Mouse (Mus musculus) left cerebral cortex, adult 8-10 months (tissue): Measurements from ENCODE around the gene Abca7. TPM values are rescaled to one million over a fixed set of nuclear protein-coding genes. Genes with fewer than 3 reads are reported as not detected.
A peak's percentile ranks its signal among the peaks of the same experiment; 100 is the strongest.
"Not testable (repeated sequence)": the region's sequence is repeated elsewhere in the genome, so short reads cannot be mapped to it uniquely, and the experiment has no call there.

Experiments used
- DNase-seq, 2 experiments: peaks; one replicate each; pipeline ENCODE4 v3.0.0; 2022; ENCODE audit warnings: low spot score in 2 of 2
- total RNA-seq, 4 experiments: library from RNA; stranded (reverse); gene quantifications; 2 replicates each; pipeline ENCODE4 v1.2.4; 2022

Gene Abca7
- total RNA-seq, 4 experiments from 2014 or later, result 11.0 to 12.3 (median 12.0) TPM

DNA sequence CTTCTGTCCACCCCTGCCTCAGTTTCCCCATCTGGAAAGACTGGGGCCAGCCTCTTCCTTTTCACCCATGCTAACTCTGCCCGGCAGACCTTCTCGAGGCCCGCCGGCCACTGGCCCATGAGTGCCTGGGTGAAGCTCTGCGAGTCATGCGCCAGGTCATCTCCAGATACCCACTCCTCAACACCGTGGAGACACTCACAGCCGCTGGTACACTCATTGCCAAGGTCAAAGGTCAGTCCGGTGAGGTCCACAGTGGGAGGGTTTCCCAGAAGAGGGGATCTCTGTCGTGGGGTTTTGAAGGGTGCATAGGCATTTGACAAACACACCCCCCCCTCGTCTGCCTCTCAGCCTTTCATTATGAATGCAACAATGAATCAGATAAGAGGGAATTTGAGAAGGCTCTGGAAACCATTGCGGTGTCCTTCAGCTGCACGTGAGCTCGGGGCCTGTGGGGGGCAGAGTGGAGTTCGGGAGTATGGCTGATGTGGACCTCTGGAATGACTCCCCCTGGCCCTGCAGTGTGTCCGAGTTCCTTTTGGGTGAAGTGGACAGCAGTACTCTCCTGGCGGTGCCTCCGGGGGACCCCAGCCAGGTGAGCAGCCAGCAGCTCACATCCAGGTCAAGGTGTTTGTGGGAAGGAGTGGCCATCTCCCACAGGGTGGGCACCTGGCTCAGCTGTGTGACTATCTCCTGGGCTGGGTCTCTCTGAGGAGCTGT is 24.5 kb downstream of the Abca7 start:
- DNase-seq, result no peak

DNA sequence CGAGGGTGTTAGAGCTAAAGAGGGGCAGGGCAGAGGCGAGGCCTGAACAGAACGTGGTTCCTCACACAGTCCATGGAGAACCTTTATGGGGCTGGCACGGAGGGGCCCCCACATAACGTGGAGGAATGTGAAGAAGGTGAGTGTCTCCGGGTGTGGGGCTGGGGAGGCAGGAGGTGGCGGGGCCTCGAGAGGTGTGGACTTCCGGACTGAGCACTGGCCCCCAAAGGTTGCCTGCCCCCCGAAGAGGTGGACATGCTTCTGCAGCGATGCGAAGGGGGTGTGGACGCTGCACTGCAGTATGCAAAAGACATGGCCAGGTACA is 25.0 kb downstream of the Abca7 start:
- no peak for DNase-seq

DNA sequence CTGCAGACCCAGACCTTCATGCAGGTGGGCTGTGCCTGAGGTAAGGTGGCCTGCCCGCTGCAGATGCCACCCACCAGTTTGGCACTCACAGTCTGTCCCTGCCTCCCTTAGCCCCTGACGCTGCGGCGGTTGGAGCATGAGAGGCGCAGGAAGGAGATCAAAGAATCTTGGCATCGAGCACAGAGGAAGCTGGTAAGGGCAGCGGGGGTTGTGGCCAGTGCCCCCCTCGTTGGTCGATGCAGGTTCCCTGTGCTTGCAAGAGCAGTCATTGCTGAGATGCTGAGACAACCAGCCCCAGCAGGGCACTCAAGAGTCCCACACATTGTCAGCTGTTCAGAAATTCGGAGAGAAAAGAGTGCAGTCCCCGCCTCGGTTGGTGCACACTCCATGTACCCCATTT is 25.9 kb downstream of the Abca7 start:
- no peak for DNase-seq

DNA sequence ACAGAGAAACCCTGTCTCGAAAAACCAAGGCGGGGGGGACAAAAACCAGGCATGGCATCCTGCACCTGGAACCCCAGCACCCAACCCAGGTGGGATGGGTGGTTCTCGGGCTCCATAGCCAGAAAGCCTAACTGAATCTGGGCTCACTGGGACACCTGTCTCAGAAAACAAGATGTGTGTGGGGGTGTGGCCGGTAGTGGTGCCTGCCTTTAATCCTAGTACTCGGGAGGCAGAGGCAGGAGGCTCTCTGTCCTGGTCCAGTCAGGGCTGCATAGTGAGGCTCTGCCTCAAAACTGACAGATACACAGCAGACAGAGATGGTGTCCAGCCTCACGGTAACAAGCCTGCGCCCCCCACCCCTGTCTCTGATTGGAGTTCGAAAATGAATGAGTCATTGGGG is 26.5 kb downstream of the Abca7 start:
- DNase-seq, result no peak

DNA sequence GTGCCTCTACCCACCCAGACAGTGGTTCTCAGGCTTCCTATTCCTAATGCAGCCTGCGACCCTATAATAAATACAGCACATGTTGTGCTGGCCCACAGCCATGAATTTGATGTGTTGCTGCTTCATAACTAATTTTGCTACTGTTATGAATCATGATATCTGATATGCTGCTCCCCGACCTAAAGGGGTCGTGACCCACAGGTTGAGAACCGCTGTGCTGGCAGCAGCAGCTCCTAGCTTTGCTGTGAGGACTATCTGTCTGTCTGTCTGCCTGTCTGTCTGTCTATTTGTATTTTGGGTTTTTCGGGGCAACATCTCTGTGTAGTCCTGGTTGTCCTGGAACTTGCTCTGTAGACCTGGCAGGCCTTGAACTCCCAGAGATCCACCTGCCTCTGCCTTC is 27.5 kb downstream of the Abca7 start:
- no peak for DNase-seq

DNA sequence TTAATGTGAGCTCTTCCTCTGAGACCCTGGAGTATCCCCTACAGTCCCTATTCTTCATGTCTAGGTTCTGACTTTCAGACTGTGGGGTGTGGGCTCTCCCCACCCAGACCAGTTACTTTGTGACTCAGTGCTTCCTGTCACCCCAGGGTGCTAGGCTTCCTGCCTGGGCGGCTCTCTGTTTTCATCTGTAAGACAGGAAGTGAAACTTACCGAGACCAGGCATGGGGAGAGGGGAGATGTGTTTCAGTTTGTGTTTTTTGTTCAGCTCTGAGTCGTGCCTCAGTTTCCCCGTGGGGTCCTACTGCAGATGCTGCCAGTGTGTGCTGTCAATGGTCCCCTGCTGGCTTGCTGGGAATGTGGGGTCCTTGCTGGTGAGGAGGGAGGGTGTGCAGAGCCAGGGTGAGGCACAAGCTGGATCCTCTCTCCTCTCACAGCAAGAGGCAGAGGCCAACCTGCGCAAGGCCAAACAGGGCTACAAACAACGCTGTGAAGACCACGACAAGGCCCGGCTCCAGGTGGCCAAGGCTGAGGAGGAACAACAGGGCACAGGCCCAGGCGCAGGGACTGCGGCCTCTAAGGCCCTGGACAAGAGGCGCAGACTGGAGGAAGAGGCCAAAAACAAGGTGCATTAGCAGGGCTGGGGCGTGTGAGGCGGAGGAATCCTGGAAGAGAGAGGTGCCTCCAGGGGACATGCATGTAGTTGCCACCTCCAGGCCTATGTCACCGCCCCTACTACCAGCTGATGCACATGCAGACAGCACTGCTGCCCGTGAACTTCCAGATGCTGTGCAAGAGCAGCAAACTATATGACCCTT is 28.1 kb downstream of the Abca7 start:
- no peak for DNase-seq

DNA sequence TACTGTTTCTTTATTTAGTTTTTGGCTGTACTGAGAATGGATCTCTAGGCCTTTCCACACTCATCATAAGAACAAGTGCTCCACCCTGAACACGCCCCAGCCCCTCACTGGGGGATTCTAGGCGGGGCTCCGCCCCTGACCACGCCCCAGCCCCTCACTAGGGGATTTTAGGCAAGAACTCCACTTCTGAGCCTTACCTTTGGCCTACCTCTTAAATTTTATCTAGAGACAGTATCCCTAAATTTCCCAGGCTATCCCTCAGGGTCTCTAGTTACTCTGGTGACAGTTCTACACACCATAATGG is 28.7 kb downstream of the Abca7 start:
- no peak for DNase-seq

DNA sequence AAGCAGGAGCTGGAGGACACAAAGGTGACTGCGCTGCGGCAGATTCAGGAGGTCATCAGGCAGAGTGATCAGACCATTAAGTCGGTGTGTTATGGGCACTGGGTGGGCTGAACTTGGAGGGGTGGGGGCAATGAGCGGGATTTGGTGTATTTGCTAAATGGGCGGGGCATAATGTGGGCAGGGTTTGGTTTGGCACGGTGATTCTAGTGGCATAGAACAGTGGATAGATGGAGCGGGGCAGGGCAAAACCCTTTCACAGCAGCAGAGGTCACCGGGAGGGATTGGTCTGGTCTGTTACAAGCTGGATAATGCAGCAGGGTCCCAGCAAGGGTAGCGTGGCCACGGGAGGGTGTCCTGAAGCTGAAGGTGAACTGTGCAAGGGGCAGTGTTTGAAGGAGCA is 29.2 kb downstream of the Abca7 start:
- DNase-seq, result no peak

DNA sequence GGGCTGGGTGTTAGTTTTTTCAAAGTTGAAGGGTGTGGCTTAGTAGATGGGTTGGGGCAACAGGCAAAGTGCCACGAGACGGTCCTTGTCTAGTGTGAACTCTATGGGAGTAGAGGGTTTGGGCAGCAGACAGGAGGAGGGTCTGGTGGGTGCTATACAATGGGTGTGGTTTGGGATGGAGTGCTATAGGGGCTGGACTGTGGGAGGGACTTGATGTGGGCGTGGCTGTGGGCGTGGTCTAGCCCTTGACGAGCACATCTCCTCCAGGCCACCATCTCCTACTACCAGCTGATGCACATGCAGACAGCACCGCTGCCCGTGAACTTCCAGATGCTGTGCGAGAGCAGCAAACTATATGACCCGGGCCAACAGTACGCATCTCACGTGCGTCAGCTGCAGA is 29.6 kb downstream of the Abca7 start:
- no peak for DNase-seq

DNA sequence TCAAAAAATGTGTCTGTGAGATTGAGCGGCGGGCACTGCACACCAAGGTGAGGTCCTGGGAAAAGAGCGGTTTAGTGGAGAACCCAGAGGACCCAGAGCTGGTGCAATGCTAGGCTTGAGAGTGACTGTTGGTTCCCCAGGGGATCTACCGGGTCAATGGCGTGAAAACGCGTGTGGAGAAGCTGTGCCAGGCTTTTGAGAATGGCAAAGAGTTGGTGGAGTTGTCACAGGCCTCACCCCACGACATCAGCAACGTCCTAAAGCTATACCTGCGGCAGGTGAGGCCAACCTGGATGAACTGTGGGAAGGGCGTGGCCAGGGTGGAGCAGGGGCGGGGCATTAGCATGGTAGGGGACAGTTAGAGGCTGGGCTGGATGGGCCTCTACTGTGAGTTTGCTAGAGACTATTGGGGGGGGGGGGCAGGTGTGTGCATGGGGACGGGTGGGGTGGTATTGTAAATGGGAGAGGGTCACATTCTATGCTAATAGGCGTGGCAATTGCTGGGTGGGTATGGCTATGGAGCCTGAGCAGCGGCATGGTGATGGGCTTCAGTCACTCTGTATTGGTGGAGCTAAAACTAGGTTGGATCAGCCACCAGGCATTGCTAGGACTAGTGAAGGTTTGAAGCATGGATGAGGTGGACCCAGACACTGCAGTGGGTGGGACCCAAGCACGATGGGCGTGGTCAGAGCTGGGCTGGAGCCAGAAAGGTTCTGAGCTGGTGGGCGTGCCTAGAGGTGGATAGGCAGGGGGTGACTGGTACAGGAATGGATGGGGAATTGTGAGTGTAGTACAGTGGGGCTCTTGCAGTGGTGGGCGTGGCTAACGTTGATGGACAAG is 31.6 kb downstream of the Abca7 start:
- no peak for DNase-seq

DNA sequence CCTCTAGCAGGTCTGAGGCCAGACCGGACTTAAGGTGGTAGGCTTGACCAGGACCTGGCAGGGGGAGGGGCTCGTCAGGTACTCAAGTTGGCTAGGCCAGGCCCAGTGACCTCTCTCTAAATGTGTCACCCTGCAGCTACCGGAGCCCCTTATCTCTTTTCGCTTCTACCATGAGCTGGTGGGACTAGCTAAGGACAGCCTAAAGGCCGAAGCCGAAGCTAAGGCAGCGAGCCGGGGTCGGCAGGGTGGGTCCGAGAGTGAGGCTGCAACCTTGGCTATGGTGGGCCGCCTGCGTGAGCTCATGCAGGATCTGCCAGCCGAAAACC is 32.2 kb downstream of the Abca7 start:
- DNase-seq, result no peak

DNA sequence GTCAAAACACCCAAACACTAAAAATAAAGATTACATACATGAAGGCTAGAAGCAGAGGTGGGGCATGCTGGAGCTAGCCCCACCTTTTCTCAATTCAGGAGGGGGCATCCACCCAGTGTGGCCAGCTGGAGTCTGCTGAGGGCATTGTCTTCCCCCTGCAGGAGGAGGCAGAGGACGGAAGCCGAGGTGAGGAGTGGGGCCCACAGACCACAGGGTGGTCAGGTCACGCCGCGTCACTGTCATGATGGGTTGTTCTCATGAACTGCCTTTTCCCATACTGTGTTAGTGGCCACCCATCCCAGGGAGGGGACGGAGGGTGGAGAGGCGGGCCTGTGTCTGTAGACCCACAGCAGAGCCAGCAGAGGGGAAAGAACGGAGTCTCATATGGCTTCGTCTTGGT is 33.9 kb downstream of the Abca7 start:
- DNase-seq, result no peak

DNA sequence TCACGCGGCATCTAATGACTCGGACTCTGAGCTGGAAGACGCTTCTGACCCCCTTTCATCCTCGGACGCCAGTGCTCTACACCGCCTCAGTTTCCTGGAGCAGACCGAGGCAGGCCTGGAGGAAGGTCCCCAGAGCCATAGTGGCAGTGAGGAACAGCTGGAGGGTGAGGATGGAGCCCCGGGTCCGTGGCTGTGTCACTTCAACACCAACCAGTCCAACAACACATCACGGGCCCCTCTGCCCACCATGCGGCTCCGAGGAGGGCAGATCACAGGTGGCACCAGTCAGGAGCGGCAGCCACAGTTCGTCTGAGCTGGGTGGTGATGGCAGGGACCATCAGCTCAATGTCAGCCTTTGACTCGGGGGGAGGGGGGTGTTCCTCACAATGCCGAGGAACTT is 34.4 kb downstream of the Abca7 start:
- DNase-seq, result no peak

DNA sequence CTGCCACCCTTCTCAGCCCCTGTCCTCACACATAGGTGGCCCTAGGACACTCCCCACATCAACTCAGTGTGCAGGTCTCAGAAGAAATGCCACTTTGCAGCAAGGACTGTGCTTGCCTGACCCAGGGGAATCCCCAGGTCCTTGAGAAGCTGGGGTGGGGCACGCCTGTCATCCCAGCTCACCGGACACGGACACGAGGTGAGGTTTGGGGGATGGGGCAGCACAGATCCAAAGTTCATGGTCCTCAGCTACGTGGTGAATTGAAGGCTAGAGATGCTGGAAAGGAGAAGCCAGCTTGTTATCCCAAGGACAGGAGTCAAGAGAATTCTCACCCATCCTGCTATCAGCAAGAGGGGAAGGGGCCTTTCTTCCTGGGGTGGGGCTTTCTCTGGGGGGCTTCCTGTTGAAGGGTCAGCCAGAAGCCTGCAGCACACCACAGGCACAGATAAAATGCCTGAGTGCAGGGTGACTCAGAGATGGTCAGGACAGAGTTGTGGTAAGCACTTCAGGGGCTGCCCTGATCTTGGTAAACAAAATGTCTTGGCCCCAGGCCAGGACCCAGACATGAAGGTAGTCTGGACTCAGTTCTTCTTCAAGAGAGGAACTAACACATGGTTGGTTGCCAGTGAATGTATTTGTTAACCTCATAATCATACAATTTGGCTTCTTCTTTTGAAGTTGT is 36.6 kb downstream of the Abca7 start:
- no peak for DNase-seq

DNA sequence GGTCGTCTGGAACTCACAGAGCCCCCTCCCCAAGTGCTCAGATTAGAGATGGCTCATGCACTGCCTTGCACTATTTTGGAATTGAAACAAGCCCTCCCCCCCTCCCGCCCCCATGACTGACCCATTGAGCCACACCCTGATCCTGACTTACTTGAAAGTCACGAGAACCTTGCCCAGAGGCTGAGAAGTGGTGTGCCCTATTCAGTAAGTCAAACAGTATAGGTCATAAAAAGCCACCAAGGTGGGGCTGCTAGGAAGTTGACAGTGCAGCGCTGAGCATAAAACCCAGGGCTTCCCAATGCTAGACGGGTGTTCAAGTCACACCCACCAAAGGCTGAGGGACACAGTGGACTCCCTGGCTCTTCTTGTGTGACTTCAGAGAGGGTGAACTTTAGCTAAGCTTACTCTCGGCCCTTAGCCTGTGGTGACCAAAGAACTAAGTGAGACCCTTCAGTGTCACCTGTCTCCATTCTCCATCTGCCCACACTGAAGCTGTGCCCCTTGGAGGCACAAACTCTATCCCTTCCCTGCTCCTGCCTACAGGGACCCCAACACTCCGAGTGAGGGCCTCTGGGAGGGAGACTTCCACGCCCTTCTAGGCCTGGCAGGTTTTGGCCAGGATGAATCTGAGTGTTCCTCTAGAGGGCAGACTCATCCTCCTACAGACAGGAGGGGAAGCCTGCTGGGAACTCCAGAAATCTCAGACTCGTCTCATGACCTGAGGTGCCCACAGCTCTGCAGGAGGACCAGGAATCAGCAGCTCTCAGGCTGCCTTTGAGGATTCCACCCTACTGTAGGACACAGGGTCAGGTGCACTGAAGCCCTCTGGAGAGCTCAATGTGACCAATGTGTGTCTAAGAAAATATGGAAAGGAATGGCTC is 37.5 kb downstream of the Abca7 start:
- no peak for DNase-seq

DNA sequence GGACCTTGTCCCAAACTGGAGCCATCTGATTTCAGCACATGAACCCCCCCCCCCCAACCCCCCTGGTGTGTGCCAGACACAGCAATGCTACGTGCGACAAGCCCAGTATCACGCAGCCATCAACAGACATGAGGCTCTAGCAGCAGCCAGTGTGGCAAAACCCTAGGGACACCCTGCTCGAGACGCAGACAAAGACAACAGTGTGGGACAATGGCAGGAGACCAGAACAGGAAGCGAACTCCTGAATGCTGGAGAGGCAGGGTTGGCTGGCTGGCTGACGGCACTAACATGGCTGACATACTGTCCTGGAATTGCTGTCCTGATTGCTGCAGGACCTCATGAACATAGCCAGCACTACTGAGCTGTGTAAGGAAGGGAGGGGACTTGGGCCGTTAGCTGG is 38.9 kb downstream of the Abca7 start:
- DNase-seq, result no peak

DNA sequence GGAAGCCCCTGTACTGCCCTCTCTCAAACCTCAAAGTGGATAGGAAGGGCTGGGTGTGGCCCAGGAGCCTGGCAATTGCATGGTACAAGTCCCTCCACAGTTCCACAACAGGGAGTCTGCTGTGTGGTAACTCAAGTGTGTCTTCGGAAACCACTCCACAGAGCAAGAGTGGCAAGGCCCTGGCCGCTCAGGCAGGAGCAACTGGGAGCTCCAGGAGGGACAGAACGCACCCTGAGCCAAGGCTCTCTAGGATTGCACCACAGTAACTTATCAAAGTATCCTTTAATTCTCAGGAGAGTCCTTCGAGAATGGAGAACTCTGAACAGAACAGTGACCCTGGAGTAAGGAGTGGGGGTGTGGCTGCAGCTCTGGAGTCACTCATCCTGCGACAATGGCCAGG is 39.4 kb downstream of the Abca7 start:
- DNase-seq, result no peak

DNA sequence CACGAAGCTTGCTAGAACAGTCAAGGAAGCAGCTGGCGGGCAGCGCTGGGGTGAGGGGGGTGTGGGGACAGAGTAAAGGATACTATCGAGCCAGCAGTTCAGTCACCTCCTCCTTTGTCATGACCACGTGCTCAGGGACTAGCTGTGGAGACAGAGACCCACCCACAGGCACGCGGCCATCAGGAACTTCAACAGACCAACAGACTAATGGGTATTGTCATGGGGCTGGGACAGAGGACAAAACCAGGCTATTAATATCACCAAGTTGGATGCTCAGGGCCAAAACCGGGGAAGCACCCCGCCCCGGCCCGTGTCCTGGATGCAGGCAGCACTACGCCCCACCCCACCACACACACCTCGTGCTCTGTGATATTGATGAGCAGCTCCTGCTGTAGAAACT is 40.5 kb downstream of the Abca7 start:
- no peak for DNase-seq

DNA sequence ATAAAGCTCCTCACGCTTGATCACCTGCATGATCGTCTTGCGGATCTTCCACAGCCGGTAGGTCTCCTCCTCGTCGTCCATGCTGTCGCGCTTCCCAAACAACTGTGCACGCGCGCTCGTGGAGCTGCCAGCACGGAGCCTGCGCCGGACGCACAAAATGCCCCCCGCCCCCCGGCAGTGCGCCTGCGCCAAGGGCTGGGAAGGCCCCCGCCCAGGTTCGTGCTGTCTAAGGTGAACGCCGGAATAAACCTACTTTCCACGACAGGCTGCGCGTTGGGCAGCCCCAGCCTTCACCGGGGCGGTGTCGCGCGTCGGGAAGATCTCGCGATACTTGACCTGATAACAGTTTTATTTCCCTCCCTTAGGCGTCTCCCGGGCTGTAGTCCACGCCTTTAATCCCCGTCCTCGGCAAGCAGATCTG is 43.3 kb downstream of the Abca7 start, which contains the start of gene Polr2e:
Polr2e (minus strand) TSS at position 237 of the 421 bp plus-strand sequence.
- peak; percentile 90 to 98 for DNase-seq

DNA sequence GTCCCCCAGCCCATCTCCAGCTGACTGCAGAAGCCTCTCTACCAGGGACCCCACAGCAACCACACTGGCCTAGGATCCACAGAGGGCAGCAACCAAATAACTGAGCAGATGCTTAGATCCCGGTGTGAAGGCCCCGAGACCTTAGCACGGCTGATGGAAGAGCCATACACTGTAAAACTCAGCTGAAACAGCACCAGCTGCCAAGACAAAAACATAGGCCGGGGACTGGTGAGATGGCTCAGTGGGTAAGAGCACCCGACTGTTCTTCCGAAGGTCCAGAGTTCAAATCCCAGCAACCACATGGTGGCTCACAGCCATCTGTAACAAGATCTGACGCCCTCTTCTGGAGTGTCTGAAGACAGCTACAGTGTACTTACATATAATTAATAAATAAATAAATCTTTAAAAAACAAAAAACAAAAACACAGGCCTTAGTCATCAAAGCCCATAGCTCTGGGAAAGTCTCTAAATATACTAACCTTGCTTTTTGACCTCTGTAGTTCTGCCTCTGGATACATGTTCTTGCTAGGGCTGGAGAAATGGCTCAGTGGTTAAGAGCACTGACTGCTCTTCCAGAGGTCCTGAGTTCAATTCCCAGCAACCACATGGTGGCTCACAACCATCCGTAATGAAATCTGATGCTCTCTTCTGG is 45.2 kb downstream of the Abca7 start:
- not testable (repeated sequence) for DNase-seq
